Mouse (Mus musculus): ENCODE measurements around the gene Gm49383. TPM values are rescaled to one million over a fixed set of nuclear protein-coding genes. Genes with fewer than 3 reads are reported as not detected.

Gene Gm49383
- total RNA-seq, 2 experiments from 2014 or later: 2.9 to 4.1 TPM

Small RNA genes within 50 kb of the gene (microRNA-seq; reads per million reads assigned to microRNA genes)
- gene Gm47287 (0 reads per million in 2 experiments), gene Gm47295 (0.60 to 1.1 reads per million in 2 experiments)

Other genes with a start within 250 kb of the Gm49383 start
- gene Rps29, start 37.9 kb downstream of the Gm49383 start, total RNA-seq (2021): 1,000 to 10,000 TPM; 1,350 to 1,379 TPM
- gene Lrr1, start 28.3 kb downstream of the Gm49383 start, total RNA-seq (2021): 1 to 10 TPM in 1 of 2 experiments, not detected in 1; 1.0 TPM
- gene Rpl36al, start 13.0 kb downstream of the Gm49383 start, total RNA-seq (2021): 100 to 1,000 TPM; 211 to 226 TPM
- gene Mgat2, start 12.9 kb downstream of the Gm49383 start, total RNA-seq (2021): 10 to 100 TPM; 22.6 to 25.3 TPM
- gene Dnaaf2, start 1.3 kb upstream of the Gm49383 start, total RNA-seq (2021): under 1 TPM; 0.76 TPM
- gene Gm49384, start 7.2 kb upstream of the Gm49383 start, total RNA-seq (2021): 1 to 10 TPM; 2.4 to 3.1 TPM
- 1 to 10 TPM; 1.6 to 2.0 TPM for gene Pole2, start 31.1 kb upstream of the Gm49383 start, total RNA-seq (2021)
- gene Klhdc1, start 44.1 kb upstream of the Gm49383 start, total RNA-seq (2021): 10 to 100 TPM; 18.1 to 21.1 TPM
- 10 to 100 TPM; 90.6 to 93.1 TPM for gene Klhdc2, start 99.6 kb upstream of the Gm49383 start, total RNA-seq (2021)
- gene Nemf, start 160.1 kb upstream of the Gm49383 start, total RNA-seq (2021): 10 to 100 TPM; 26.1 to 28.5 TPM
- 10 to 100 TPM; 51.8 to 57.0 TPM for gene Arf6, start 175.0 kb upstream of the Gm49383 start, total RNA-seq (2021)
- gene Gm9887, start 175.4 kb upstream of the Gm49383 start, total RNA-seq (2021): 1 to 10 TPM in 1 of 2 experiments, not detected in 1; 1.1 TPM

All from heart, postnatal 14 days (tissue).